Mouse (Mus musculus): ENCODE measurements at regions not wholly inside any gene's neighbourhood (a gene's known extent, or its start where the extent isn't known, plus 50 kb on each side); places are given as distances from the start of the nearest gene placed in this dataset.

DNA sequence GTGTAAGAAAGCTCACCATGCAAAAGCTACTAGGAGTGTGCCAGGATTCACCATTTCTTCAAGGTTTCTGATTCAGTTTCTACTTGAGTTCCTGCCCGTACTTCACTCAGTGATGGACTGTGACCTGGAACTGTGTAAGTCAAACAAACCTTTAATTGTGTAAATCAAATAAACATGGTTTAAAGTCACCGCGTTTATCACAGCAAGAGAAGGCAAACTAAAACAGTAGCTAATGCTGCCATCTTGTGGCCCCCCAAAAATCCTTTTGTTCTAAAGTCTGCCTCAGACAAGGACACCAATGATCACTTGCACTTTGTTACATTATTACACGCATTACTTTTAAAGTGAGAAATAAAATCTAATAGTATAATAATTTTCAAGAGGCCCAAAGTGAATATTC is 63.6 kb upstream of the Dcx start:
- peak; percentile 22 to 44 for DNase-seq
- intact Hi-C loops (cut with DNase I), result loop anchor here (1.0 kb wide), 1 partner anchor 257 kb away; no protein-coding TSS in a partner anchor
